Mouse (Mus musculus): ENCODE measurements around the gene Psd. TPM values are rescaled to one million over a fixed set of nuclear protein-coding genes. Genes with fewer than 3 reads are reported as not detected.

Gene Psd
- under 1 TPM in 2 of 4 experiments, not detected in 2; 0.15 to 0.19 TPM for total RNA-seq (2022)

GRCm38 (mm10) chr19:46326756-46327305, at the start of gene Psd:
Gene Psd, minus strand, starts transcription at chr19:46327156.
- DNase-seq (ENCODE audit: low spot score in 2 of 2): no peak

GRCm38 (mm10) chr19:46375891-46376290, 48.9 kb upstream of the Psd start:
- DNase-seq (ENCODE audit: low spot score in 2 of 2): no peak

GRCm38 (mm10) chr19:46375489-46375888, 48.5 kb upstream of the Psd start:
- DNase-seq (ENCODE audit: low spot score in 2 of 2): no peak

- DNase-seq (ENCODE audit: low spot score in 2 of 2): no peak
Observed at GRCm38 (mm10) chr19:46374477-46375088, 47.6 kb upstream of the Psd start.

GRCm38 (mm10) chr19:46369204-46369603, 42.2 kb upstream of the Psd start:
- peak; percentile 55 to 71 for DNase-seq (ENCODE audit: low spot score in 2 of 2)

- DNase-seq (ENCODE audit: low spot score in 2 of 2): no peak
Observed at GRCm38 (mm10) chr19:46367798-46368590, 41.0 kb upstream of the Psd start.

- DNase-seq (ENCODE audit: low spot score in 2 of 2): no peak
Observed at GRCm38 (mm10) chr19:46363294-46364009, 36.5 kb upstream of the Psd start.

GRCm38 (mm10) chr19:46362104-46362503, 35.1 kb upstream of the Psd start:
- no peak for DNase-seq (ENCODE audit: low spot score in 2 of 2)

- DNase-seq (ENCODE audit: low spot score in 2 of 2): no peak
Observed at GRCm38 (mm10) chr19:46358381-46358780, 31.4 kb upstream of the Psd start.

- no peak for DNase-seq (ENCODE audit: low spot score in 2 of 2)
Observed at GRCm38 (mm10) chr19:46357344-46358280, 30.7 kb upstream of the Psd start.

GRCm38 (mm10) chr19:46356701-46357138, 29.8 kb upstream of the Psd start:
- DNase-seq (ENCODE audit: low spot score in 2 of 2): peak; percentile 46 to 78

- DNase-seq (ENCODE audit: low spot score in 2 of 2): no peak
Observed at GRCm38 (mm10) chr19:46350168-46350932, 23.4 kb upstream of the Psd start, which contains the start of gene 2310034G01Rik. Gene 2310034G01Rik, minus strand, starts transcription at chr19:46350302.

- no peak for DNase-seq (ENCODE audit: low spot score in 2 of 2)
Observed at GRCm38 (mm10) chr19:46349550-46349949, 22.6 kb upstream of the Psd start.

- DNase-seq (ENCODE audit: low spot score in 2 of 2): peak; percentile 37 to 59
Observed at GRCm38 (mm10) chr19:46348761-46349458, 22.0 kb upstream of the Psd start.

- no peak for DNase-seq (ENCODE audit: low spot score in 2 of 2)
Observed at GRCm38 (mm10) chr19:46347936-46348668, 21.1 kb upstream of the Psd start.

- no peak for DNase-seq (ENCODE audit: low spot score in 2 of 2)
Observed at GRCm38 (mm10) chr19:46347146-46347545, 20.2 kb upstream of the Psd start.

GRCm38 (mm10) chr19:46344710-46345419, 17.9 kb upstream of the Psd start:
- DNase-seq (ENCODE audit: low spot score in 2 of 2): no peak
